Mouse (Mus musculus) bone marrow, adult 2 months (tissue): Measurements from ENCODE around the gene Fgf11.

Experiments
- CTCF ChIP-seq: fragments of 200-500 bp; IDR thresholded peaks from 2 replicates; pipeline ENCODE4 v1.5.1; 2011; ENCODE audit warnings: low read length, control low read depth; ENCODE audit not compliant: control insufficient read depth, insufficient read depth
- POLR2A ChIP-seq: fragments of 200-500 bp; IDR thresholded peaks from 2 replicates; pipeline ENCODE4 v1.6.1; 2011; ENCODE audit warnings: low read depth, mild to moderate bottlenecking, control low read depth, low read length, borderline replicate concordance; ENCODE audit not compliant: control insufficient read depth

DNA sequence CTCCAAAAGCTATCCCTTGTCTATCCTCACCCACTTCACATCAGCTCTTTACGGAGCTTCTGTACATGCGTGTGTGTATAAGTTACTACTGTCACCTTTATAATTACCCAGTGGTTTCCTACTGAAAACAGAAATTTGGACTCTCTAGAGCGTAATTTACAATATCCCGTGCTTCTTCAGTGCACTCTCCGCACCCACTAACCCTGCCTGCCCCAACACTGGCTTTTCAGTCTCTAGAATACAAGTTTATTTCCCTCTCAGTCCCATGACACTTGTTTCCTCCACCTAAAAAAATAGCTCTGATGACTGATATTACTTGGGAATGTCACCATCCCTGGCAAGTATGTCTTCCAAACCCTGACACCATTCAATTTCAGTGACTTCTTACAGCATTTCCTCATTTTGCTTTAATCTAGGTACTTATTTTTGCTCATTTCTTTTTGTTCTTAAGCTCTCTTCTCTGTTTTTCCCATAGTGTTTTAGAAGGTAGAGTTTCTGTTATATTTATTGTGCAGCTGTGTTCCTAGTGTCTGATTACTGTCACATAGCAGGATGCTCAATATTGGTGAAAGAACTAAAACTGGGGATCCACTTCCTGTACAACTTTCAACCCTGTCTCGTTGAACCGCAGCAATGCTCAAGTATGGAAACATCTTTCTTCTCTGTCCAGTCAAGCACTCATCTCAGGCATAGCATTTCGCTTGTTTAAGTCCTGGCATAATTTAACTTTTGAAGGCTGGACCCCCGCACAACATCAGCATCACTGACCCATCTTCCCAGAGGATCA is 44.2 kb downstream of the Fgf11 start:
- TF ChIP-seq CTCF, result no peak
- TF ChIP-seq POLR2A, result no peak
